In the genomic region with DNA sequence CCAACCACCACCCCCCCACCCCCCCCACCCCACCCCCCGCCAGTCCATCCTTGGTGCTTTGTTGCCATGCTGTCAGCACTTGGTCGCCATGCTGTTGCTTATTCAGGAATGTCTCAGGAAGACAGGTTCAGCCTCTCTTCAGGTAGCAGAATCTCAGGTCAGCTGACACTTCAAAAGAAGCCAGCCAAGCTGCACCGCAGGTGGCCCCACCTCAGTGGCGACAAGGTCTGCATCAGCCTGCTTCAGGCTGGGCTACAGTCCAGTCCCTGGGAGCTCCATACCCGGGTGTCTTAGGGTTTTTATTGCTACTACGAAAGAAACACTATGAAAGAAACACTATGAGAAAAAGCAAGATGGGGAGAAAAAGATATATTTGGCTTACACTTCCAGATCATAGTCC, we compare ENCODE assay signal across 6 mouse cellular contexts.
"Had no signal": no experiment of that assay in that cellular context is flagged by ENCODE, and none has a peak within 500 bp of the region (broad histone marks: within the 10 kb centered on the region; RNA-seq: fewer than 3 reads in every experiment).

No protein-coding gene starts in this region.

- DNase-seq: kidney, postnatal 36 days; left cerebral cortex, postnatal 4 days; lung, adult 18-20 months; lung, postnatal 36 days; right cerebral cortex, postnatal 14 days; thymus, postnatal 4 days had no signal
